Mouse (Mus musculus) kidney, postnatal 0 days (tissue): ENCODE results near the gene Madd. TPM values are rescaled to one million over a fixed set of nuclear protein-coding genes. Genes with fewer than 3 reads are reported as not detected.

Experiments
- ATAC-seq: fragments of 200-750 bp; cut with Nextera tagmentation; replicated peaks from 2 replicates; pipeline ENCODE4 v1.8.0; 2017; ENCODE audit warnings: low read depth, moderate number of reproducible peaks, moderate TSS enrichment, moderate library complexity; ENCODE audit not compliant: low FRiP score
- DNase-seq: peaks from one replicate; pipeline ENCODE4 v3.0.0-alpha.2; 2016; ENCODE audit warnings: low spot score
- H3K27ac ChIP-seq: fragments of 300-500 bp; sonication (generic); 2 replicates; pipeline ENCODE4 v1.5.1; 2014; ENCODE audit warnings: mild to moderate bottlenecking
- H3K27me3 ChIP-seq: fragments of 300-500 bp; sonication (generic); 2 replicates; pipeline ENCODE4 v1.6.1; 2014; ENCODE audit warnings: low read length, mixed read lengths; ENCODE audit not compliant: insufficient read depth
- H3K36me3 ChIP-seq: fragments of 300-500 bp; sonication (generic); 2 replicates; pipeline ENCODE4 v1.6.1; 2014; ENCODE audit warnings: low read length, mixed read lengths; ENCODE audit not compliant: insufficient read depth
- H3K4me1 ChIP-seq: fragments of 300-500 bp; sonication (generic); replicated peaks from 2 replicates; pipeline ENCODE4 v1.6.1; 2014; ENCODE audit warnings: antibody characterized with exemption, low read length, mixed read lengths; ENCODE audit not compliant: insufficient read depth
- H3K4me2 ChIP-seq: fragments of 300-500 bp; sonication (generic); 2 replicates; pipeline ENCODE4 v1.6.1; 2014; ENCODE audit warnings: mild to moderate bottlenecking, low read length, moderate library complexity, mixed read lengths
- H3K4me3 ChIP-seq: fragments of 300-500 bp; sonication (generic); replicated peaks from 2 replicates; pipeline ENCODE4 v1.5.1; 2014; ENCODE audit warnings: low read depth, low read length
- H3K9ac ChIP-seq: fragments of 300-500 bp; sonication (generic); 2 replicates; pipeline ENCODE4 v1.6.1; 2014; ENCODE audit warnings: low read depth, low read length
- H3K9me3 ChIP-seq: fragments of 300-500 bp; sonication (generic); replicated peaks from 2 replicates; pipeline ENCODE4 v1.6.1; 2016; ENCODE audit warnings: low read length, inconsistent platforms, mixed read lengths
- CTCF ChIP-seq: IDR thresholded peaks from 2 replicates; pipeline ENCODE4 v1.5.1; 2016; ENCODE audit warnings: antibody characterized with exemption, low read depth, mild to moderate bottlenecking, moderate library complexity
- WGBS: fragments of 180-500 bp; shearing (Covaris S2); extraction: QIAGEN DNeasy Blood & Tissue Kit; methylation state at CpG from one replicate; pipeline ENCODE4 v1.1.7; 2014; 5-methylcytosine and 5-hydroxymethylcytosine counted together
- polyA plus RNA-seq: library from polyadenylated mRNA; unstranded; fragments of >200 nt; fragmentation: Nextera tagmentation; extraction: Ambion mirVana; gene quantifications from 2 replicates; pipeline ENCODE4 v1.2.1, GENCODE M21; 2015

Madd gene
- polyA plus RNA-seq, 1 experiment from 2014 or later = 4.2 TPM

GRCm38 (mm10) chr2:91164991-91165390 is 18.6 kb downstream of the Madd start:
- 88% methylated on average over 6 of the region's 6 CpGs for WGBS
- Histone ChIP-seq H3K4me1 (no peaks in the 10 kb centered on the region), H3K4me3 (no peak overlapping the region), H3K36me3 (peaks cover 25% of the 10 kb centered on the region; the same call in 1 of the 2 replicates), H3K27ac (no peak overlapping the region), H3K27me3 (no peaks in the 10 kb centered on the region), H3K4me2 (no peak overlapping the region), H3K9me3 (no peaks in the 10 kb centered on the region), H3K9ac (no peak overlapping the region)
- no peak for TF ChIP-seq CTCF
- ATAC-seq = no peak
- DNase-seq = no peak

- TF ChIP-seq CTCF = no peak
- H3K36me3 ChIP-seq = 0 out of 2 replicates have a peak, but pooled peaks cover 23% of the 10 kb centered on the region
- H3K9ac ChIP-seq = no peak overlapping the region
- H3K4me2 ChIP-seq = no peak overlapping the region
- H3K27ac ChIP-seq = no peak overlapping the region
- DNase-seq (no peak), ATAC-seq (no peak)
- 79% methylated on average over 5 of the region's 5 CpGs for WGBS
- H3K9me3 ChIP-seq = no peaks in the 10 kb centered on the region
- H3K27me3 ChIP-seq = no peaks in the 10 kb centered on the region
- H3K4me3 ChIP-seq = no peak overlapping the region
- H3K4me1 ChIP-seq = no peaks in the 10 kb centered on the region
Measured at GRCm38 (mm10) chr2:91163532-91163931, 20.1 kb downstream of the Madd start.

GRCm38 (mm10) chr2:91162952-91163351 is 20.7 kb downstream of the Madd start:
- no peak for ATAC-seq
- Histone ChIP-seq H3K27ac (no peak overlapping the region), H3K36me3 (0 out of 2 replicates have a peak, but pooled peaks cover 23% of the 10 kb centered on the region), H3K9me3 (no peaks in the 10 kb centered on the region), H3K4me1 (no peaks in the 10 kb centered on the region), H3K9ac (no peak overlapping the region), H3K4me3 (no peak overlapping the region), H3K27me3 (no peaks in the 10 kb centered on the region), H3K4me2 (no peak overlapping the region)
- no peak for TF ChIP-seq CTCF
- no peak for DNase-seq
- WGBS = 73% methylated on average over 4 of the region's 4 CpGs

DNA sequence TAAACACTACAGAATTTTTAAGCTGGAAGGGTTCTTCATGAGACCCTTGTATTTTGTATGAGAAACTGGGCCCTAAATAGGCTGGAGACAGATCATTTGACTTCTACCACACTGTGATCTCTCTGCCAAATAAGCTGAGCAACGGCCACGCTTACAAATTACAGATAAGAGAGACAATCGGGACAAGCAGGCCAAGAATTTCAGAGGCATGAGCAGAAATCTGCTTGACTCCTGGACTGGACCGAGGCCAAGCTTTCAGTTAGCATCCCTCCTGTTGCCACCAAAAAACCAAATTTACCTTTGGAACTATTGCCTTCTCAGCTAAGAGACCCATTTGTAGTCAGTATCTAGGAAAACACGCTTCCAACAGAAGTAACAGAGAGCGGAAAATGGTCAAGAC is 23.0 kb downstream of the Madd start:
- no peak for DNase-seq
- WGBS = 85% methylated on average over 6 of the region's 6 CpGs
- TF ChIP-seq CTCF = no peak

DNA sequence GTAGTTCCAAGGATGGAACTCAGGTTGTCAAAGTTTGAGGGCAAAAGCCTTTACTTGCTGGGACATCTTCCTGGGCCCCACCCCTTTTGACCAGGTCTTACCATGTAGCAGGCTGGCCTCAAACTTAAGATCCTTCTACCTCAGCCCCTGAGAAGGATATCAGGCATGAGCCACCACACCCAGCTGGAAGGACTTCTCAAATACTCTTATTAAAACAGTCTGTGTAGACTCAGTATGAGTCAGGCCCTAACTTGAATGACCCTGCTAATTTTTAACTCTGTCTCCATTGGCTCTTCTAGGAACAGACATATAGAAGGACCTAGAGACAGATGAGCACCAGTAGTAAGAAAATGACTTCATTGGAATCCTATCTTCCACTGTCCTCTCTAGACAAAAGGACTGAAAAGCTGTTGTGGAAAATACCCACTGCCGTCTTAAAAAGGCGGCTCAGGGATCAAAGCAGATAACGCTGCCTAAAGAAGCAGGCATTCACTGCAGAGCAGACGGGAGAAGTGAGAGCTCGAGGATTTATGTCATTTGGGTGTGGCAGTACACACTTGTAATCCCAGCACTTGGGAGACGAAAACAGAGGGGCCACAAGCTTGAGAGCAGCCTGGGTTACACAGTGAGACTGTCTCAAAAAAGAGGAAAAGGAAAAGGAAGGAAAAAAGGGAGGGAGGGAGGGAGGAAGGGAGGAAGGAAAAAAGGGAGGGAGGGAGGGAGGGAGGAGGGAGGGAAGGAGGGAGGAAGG is 26.5 kb downstream of the Madd start:
- no peaks in the 10 kb centered on the region for H3K4me1 ChIP-seq
- DNase-seq (no peak), ATAC-seq (no peak)
- H3K36me3 ChIP-seq = peaks cover 8% of the 10 kb centered on the region
- no peaks in the 10 kb centered on the region for H3K27me3 ChIP-seq
- WGBS = 23% methylated on average over 6 of the region's 6 CpGs
- no peaks in the 10 kb centered on the region for H3K9me3 ChIP-seq
- no peak overlapping the region for H3K4me2 ChIP-seq
- H3K27ac ChIP-seq = no peak overlapping the region
- H3K9ac ChIP-seq = no peak overlapping the region
- no peak overlapping the region for H3K4me3 ChIP-seq
- TF ChIP-seq CTCF = no peak

More for the DNA sequence above, 23.0 kb downstream of the Madd start:
- Histone ChIP-seq H3K9ac (no peak overlapping the region), H3K4me3 (no peak overlapping the region), H3K27ac (no peak overlapping the region), H3K27me3 (no peaks in the 10 kb centered on the region), H3K4me2 (no peak overlapping the region), H3K4me1 (no peaks in the 10 kb centered on the region), H3K9me3 (no peaks in the 10 kb centered on the region), H3K36me3 (peaks cover 11% of the 10 kb centered on the region; the same call in 1 of the 2 replicates)
- no peak for ATAC-seq

GRCm38 (mm10) chr2:91154091-91154490 is 29.5 kb downstream of the Madd start:
- ATAC-seq (no peak), DNase-seq (no peak)
- H3K4me2 ChIP-seq = no peak overlapping the region
- H3K9me3 ChIP-seq = no peaks in the 10 kb centered on the region
- H3K4me3 ChIP-seq = no peak overlapping the region
- H3K36me3 ChIP-seq = peaks cover 5% of the 10 kb centered on the region
- WGBS = 93% methylated on average over 3 of the region's 3 CpGs
- TF ChIP-seq CTCF = no peak
- H3K9ac ChIP-seq = no peak overlapping the region
- H3K27me3 ChIP-seq = no peaks in the 10 kb centered on the region
- H3K27ac ChIP-seq = no peak overlapping the region
- H3K4me1 ChIP-seq = no peaks in the 10 kb centered on the region

GRCm38 (mm10) chr2:91152885-91153377 is 30.7 kb downstream of the Madd start:
- WGBS = 85% methylated on average over 3 of the region's 3 CpGs
- H3K9me3 ChIP-seq = no peaks in the 10 kb centered on the region
- H3K36me3 ChIP-seq = peaks cover 5% of the 10 kb centered on the region
- H3K4me2 ChIP-seq = no peak overlapping the region
- no peak overlapping the region for H3K27ac ChIP-seq
- no peaks in the 10 kb centered on the region for H3K4me1 ChIP-seq
- H3K9ac ChIP-seq = no peak overlapping the region
- no peaks in the 10 kb centered on the region for H3K27me3 ChIP-seq
- DNase-seq = no peak
- no peak overlapping the region for H3K4me3 ChIP-seq
- no peak for TF ChIP-seq CTCF
- no peak for ATAC-seq
